Mouse (Mus musculus) thymus, adult 2 months (tissue): Measurements from ENCODE around the gene Ktn1.

Source experiments
- CTCF ChIP-seq: fragments of 200-500 bp; IDR thresholded peaks from 2 replicates; pipeline ENCODE4 v1.5.1; 2012; ENCODE audit warnings: mild to moderate bottlenecking, control low read depth, low read length, moderate library complexity, borderline replicate concordance; ENCODE audit not compliant: control insufficient read depth, poor library complexity, insufficient read depth; ENCODE audit errors: extremely low read depth
- POLR2A ChIP-seq: fragments of 200-500 bp; IDR thresholded peaks from 2 replicates; pipeline ENCODE4 v1.6.1; 2012; ENCODE audit warnings: mild to moderate bottlenecking, low read length, control low read depth, moderate library complexity; ENCODE audit not compliant: control insufficient read depth, poor library complexity, insufficient read depth; ENCODE audit errors: extremely low read depth

GRCm38 (mm10) chr14:47618891-47619290 lies 29.4 kb upstream of the Ktn1 start:
- TF ChIP-seq POLR2A, result no peak
- no peak for TF ChIP-seq CTCF
